Mouse (Mus musculus) c-Kit-positive CD71-negative TER-119-negative erythroid progenitor cells, embryonic 14.5 days (primary cell): ENCODE results near the gene Arid2.

ENCODE experiments used
- DNase-seq: peaks from one replicate; pipeline ENCODE4 v3.0.0-alpha.2; 2013; ENCODE audit warnings: low read depth

The Arid2 gene

GRCm38 (mm10) chr15:96344591-96345285 is 57.4 kb downstream of the Arid2 start:
- DNase-seq: no peak

- no peak for DNase-seq
These were observed 58.1 kb downstream of the Arid2 start for GRCm38 (mm10) chr15:96345312-96345849.

GRCm38 (mm10) chr15:96351432-96351831 is 64.1 kb downstream of the Arid2 start:
- DNase-seq: no peak

- DNase-seq: no peak
These were observed 71.6 kb downstream of the Arid2 start for GRCm38 (mm10) chr15:96358871-96359270.

GRCm38 (mm10) chr15:96360614-96361013 is 73.3 kb downstream of the Arid2 start:
- DNase-seq: no peak

- DNase-seq: no peak
These were observed 78.0 kb downstream of the Arid2 start for GRCm38 (mm10) chr15:96365351-96365750.

GRCm38 (mm10) chr15:96366176-96366963 is 79.1 kb downstream of the Arid2 start:
- no peak for DNase-seq

GRCm38 (mm10) chr15:96371311-96371710 is 84.0 kb downstream of the Arid2 start:
- DNase-seq: no peak

GRCm38 (mm10) chr15:96372628-96373027 is 85.3 kb downstream of the Arid2 start:
- DNase-seq: no peak

GRCm38 (mm10) chr15:96373161-96373560 is 85.8 kb downstream of the Arid2 start:
- no peak for DNase-seq

GRCm38 (mm10) chr15:96376214-96376613 is 88.9 kb downstream of the Arid2 start:
- DNase-seq: no peak

- no peak for DNase-seq
These were observed 89.9 kb downstream of the Arid2 start for GRCm38 (mm10) chr15:96377263-96377662.

- DNase-seq: no peak
These were observed 90.4 kb downstream of the Arid2 start for GRCm38 (mm10) chr15:96377701-96378100.

- no peak for DNase-seq
These were observed 94.9 kb downstream of the Arid2 start for GRCm38 (mm10) chr15:96382223-96382622.

GRCm38 (mm10) chr15:96388565-96388964 is 101.2 kb downstream of the Arid2 start:
- DNase-seq: no peak

GRCm38 (mm10) chr15:96392878-96393277 is 105.6 kb downstream of the Arid2 start:
- DNase-seq: no peak

GRCm38 (mm10) chr15:96395071-96395470 is 107.8 kb downstream of the Arid2 start:
- no peak for DNase-seq

- DNase-seq: no peak
These were observed 109.5 kb downstream of the Arid2 start for GRCm38 (mm10) chr15:96396641-96397344.

GRCm38 (mm10) chr15:96398333-96398732 is 111.0 kb downstream of the Arid2 start:
- DNase-seq: no peak

- no peak for DNase-seq
These were observed 118.2 kb downstream of the Arid2 start for GRCm38 (mm10) chr15:96405548-96405947.

GRCm38 (mm10) chr15:96406253-96406652 is 118.9 kb downstream of the Arid2 start:
- DNase-seq: no peak

GRCm38 (mm10) chr15:96407151-96407550 is 119.8 kb downstream of the Arid2 start:
- no peak for DNase-seq

- no peak for DNase-seq
These were observed 121.4 kb downstream of the Arid2 start for GRCm38 (mm10) chr15:96408717-96409121.
